Comparison of ENCODE assay signal across 24 mouse cellular contexts in the genomic region with DNA sequence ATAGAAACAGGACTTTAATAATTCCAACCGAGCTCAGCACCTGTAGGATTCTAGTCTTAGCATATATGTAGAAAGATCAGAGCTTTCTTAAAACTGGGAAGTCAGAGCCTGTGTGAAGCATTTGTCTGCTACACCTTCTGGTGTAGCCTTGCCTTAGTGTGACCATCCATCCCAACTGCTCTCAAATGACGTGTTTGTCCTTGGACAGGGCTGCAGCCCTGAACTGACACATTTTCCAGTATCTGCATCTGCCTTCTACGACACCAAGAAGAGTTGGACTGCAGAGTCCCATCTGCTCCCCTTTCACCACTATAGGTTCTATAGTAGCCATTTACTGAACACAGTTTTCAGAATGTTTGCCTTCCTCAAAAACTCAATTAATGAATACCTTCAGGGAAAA. TPM values are rescaled to one million over a fixed set of nuclear protein-coding genes. Genes with fewer than 3 reads are reported as not detected.
DNase-seq lines count a peak whose midpoint lies in the region; ATAC-seq lines count a peak whose summit lies in the region.
"Had no signal": no experiment of that assay in that cellular context is flagged by ENCODE, and none has a peak within 500 bp of the region (broad histone marks: within the 10 kb centered on the region; RNA-seq: fewer than 3 reads in every experiment).

No protein-coding gene starts in this region.

- H3K9ac ChIP-seq in embryonic facial prominence, embryonic 12.5 days = no peak overlapping the region
- H3K9ac ChIP-seq in lung, embryonic 16.5 days (ENCODE audit: low read length) = no peak overlapping the region
- H3K9ac ChIP-seq in embryonic facial prominence, embryonic 15.5 days = no peak overlapping the region
- H3K9ac ChIP-seq: heart, embryonic 12.5 days; hindbrain, embryonic 15.5 days; stomach, embryonic 15.5 days had no signal

- H3K4me3 ChIP-seq in embryonic facial prominence, embryonic 12.5 days = no peak overlapping the region
- H3K4me3 ChIP-seq in embryonic facial prominence, embryonic 10.5 days = no peak overlapping the region
- H3K4me3 ChIP-seq in lung, embryonic 16.5 days (ENCODE audit: low read length) = no peak overlapping the region
- no peak overlapping the region for H3K4me3 ChIP-seq in embryonic facial prominence, embryonic 15.5 days (replicated peaks)
- H3K4me3 ChIP-seq: heart, embryonic 12.5 days; hindbrain, embryonic 15.5 days; stomach, embryonic 15.5 days had no signal

- H3K36me3 ChIP-seq in embryonic facial prominence, embryonic 12.5 days = peaks cover 24% of the 10 kb centered on the region
- peaks cover 73% of the 10 kb centered on the region for H3K36me3 ChIP-seq in embryonic facial prominence, embryonic 10.5 days (replicated peaks)
- H3K36me3 ChIP-seq in lung, embryonic 16.5 days (ENCODE audit: control insufficient read depth, insufficient read depth, low read length) = peaks cover 18% of the 10 kb centered on the region
- peaks cover 20% of the 10 kb centered on the region for H3K36me3 ChIP-seq in embryonic facial prominence, embryonic 15.5 days

- H3K9me3 ChIP-seq in embryonic facial prominence, embryonic 12.5 days = no peaks in the 10 kb centered on the region
- H3K9me3 ChIP-seq in embryonic facial prominence, embryonic 10.5 days = no peaks in the 10 kb centered on the region
- no peaks in the 10 kb centered on the region for H3K9me3 ChIP-seq in lung, embryonic 16.5 days (ENCODE audit: control insufficient read depth, low read length)
- no peaks in the 10 kb centered on the region for H3K9me3 ChIP-seq in embryonic facial prominence, embryonic 15.5 days (replicated peaks)
- H3K9me3 ChIP-seq: heart, embryonic 12.5 days; hindbrain, embryonic 15.5 days; stomach, embryonic 15.5 days had no signal

- no peak overlapping the region for H3K4me2 ChIP-seq in embryonic facial prominence, embryonic 12.5 days (replicated peaks)
- H3K4me2 ChIP-seq in lung, embryonic 16.5 days (ENCODE audit: low read depth, low read length) = no peak overlapping the region
- no peak overlapping the region for H3K4me2 ChIP-seq in embryonic facial prominence, embryonic 15.5 days (replicated peaks)
- H3K4me2 ChIP-seq: heart, embryonic 12.5 days; hindbrain, embryonic 15.5 days; liver, embryonic 11.5 days; stomach, embryonic 15.5 days had no signal

- WGBS in embryonic facial prominence, embryonic 12.5 days = 89% methylated on average over 3 of the region's 3 CpGs
- WGBS in embryonic facial prominence, embryonic 10.5 days = 88% methylated on average over 3 of the region's 3 CpGs
- WGBS in lung, embryonic 16.5 days = 72% methylated on average over 3 of the region's 3 CpGs
- WGBS in embryonic facial prominence, embryonic 15.5 days = 84% methylated on average over 3 of the region's 3 CpGs

- ATAC-seq in embryonic facial prominence, embryonic 12.5 days (ENCODE audit: insufficient number of reproducible peaks, insufficient read depth, low FRiP score, low TSS enrichment) = no peak
- no peak for ATAC-seq in lung, embryonic 16.5 days (ENCODE audit: low read depth)
- no peak for ATAC-seq in embryonic facial prominence, embryonic 15.5 days (ENCODE audit: insufficient number of reproducible peaks, low FRiP score, low TSS enrichment, low read depth)
- ATAC-seq: forebrain, embryonic 14.5 days; inflammation-experienced regulatory T-cells, adult 6 months; midbrain, embryonic 16.5 days had no signal

- no peaks in the 10 kb centered on the region for H3K27me3 ChIP-seq in embryonic facial prominence, embryonic 12.5 days
- no peaks in the 10 kb centered on the region for H3K27me3 ChIP-seq in embryonic facial prominence, embryonic 10.5 days (replicated peaks; ENCODE audit: low read depth, poor library complexity, severe bottlenecking)
- no peaks in the 10 kb centered on the region for H3K27me3 ChIP-seq in lung, embryonic 16.5 days (ENCODE audit: control insufficient read depth, insufficient read depth, low read depth, low read length)
- H3K27me3 ChIP-seq in embryonic facial prominence, embryonic 15.5 days = no peaks in the 10 kb centered on the region
- H3K27me3 ChIP-seq: heart, embryonic 12.5 days; hindbrain, embryonic 15.5 days; stomach, embryonic 15.5 days had no signal

- H3K4me1 ChIP-seq in embryonic facial prominence, embryonic 12.5 days = peaks cover 21% of the 10 kb centered on the region
- H3K4me1 ChIP-seq in embryonic facial prominence, embryonic 10.5 days = peaks cover 14% of the 10 kb centered on the region
- H3K4me1 ChIP-seq in lung, embryonic 16.5 days (replicated peaks; ENCODE audit: control insufficient read depth, insufficient read depth, low read length) = peaks cover 4% of the 10 kb centered on the region; the same call in 1 of the 2 replicates
- H3K4me1 ChIP-seq in embryonic facial prominence, embryonic 15.5 days = peaks cover 21% of the 10 kb centered on the region
- H3K4me1 ChIP-seq: stomach, embryonic 15.5 days had no signal

- H3K27ac ChIP-seq in embryonic facial prominence, embryonic 12.5 days = peak overlapping the region; percentile 89
- H3K27ac ChIP-seq in embryonic facial prominence, embryonic 10.5 days (replicated peaks) = no peak overlapping the region
- peak overlapping the region; percentile 82 for H3K27ac ChIP-seq in lung, embryonic 16.5 days (ENCODE audit: low read length)
- H3K27ac ChIP-seq in embryonic facial prominence, embryonic 15.5 days (replicated peaks) = peak overlapping the region; percentile 89
- H3K27ac ChIP-seq: hindbrain, embryonic 15.5 days; macrophage; stomach, embryonic 15.5 days had no signal

- DNase-seq in embryonic facial prominence, embryonic 10.5 days (ENCODE audit: low spot score) = no peak
- DNase-seq in lung, postnatal 4 days = no peak
- no peak for DNase-seq in gastrocnemius, adult 18-20 months (ENCODE audit: low spot score)
- DNase-seq: B cell, adult 2 months; cerebellum, adult 9-10 months; cerebellum, postnatal 36 days; gastrocnemius, postnatal 25 days; heart, adult 18-20 months; heart, postnatal 4 days; kidney, adult 11 months; kidney, postnatal 14 days; layer of hippocampus, adult 9-11 months; right cerebral cortex, postnatal 25 days had no signal

RNA-seq across cellular contexts. Expression of a gene that starts 22.9 kb away (rescaled TPM):
- 636 and 644 TPM in 2 replicates for polyA plus RNA-seq in embryonic facial prominence, embryonic 12.5 days (2016; fragmentation: Nextera tagmentation; extraction: Ambion mirVana)
- polyA plus RNA-seq in embryonic facial prominence, embryonic 10.5 days (2016; fragmentation: Nextera tagmentation; extraction: Ambion mirVana) = 112 and 145 TPM in 2 replicates
- 973 and 1,115 TPM in 2 replicates for polyA plus RNA-seq in lung, embryonic 16.5 days (2015; fragmentation: Nextera tagmentation; extraction: Ambion mirVana)
- 1,678 and 1,714 TPM in 2 replicates for polyA plus RNA-seq in embryonic facial prominence, embryonic 15.5 days (2015; fragmentation: Nextera tagmentation; extraction: Ambion mirVana)
- total RNA-seq in gastrocnemius, adult 18-20 months (2021) = 10 to 100 TPM; 29.4 to 53.6 TPM

RNA-seq across cellular contexts. Expression of a gene that starts 32.8 kb away (rescaled TPM):
- 24.2 and 27.2 TPM in 2 replicates for polyA plus RNA-seq in embryonic facial prominence, embryonic 12.5 days (2016; fragmentation: Nextera tagmentation; extraction: Ambion mirVana)
- 22.5 and 23.0 TPM in 2 replicates for polyA plus RNA-seq in embryonic facial prominence, embryonic 10.5 days (2016; fragmentation: Nextera tagmentation; extraction: Ambion mirVana)
- polyA plus RNA-seq in lung, embryonic 16.5 days (2015; fragmentation: Nextera tagmentation; extraction: Ambion mirVana) = 18.8 and 21.5 TPM in 2 replicates
- polyA plus RNA-seq in embryonic facial prominence, embryonic 15.5 days (2015; fragmentation: Nextera tagmentation; extraction: Ambion mirVana) = 16.4 and 19.0 TPM in 2 replicates
- 1 to 10 TPM; 4.5 to 5.3 TPM for total RNA-seq in gastrocnemius, adult 18-20 months (2021)
